Mouse (Mus musculus) neural tube, embryonic 10.5 days (tissue): Measurements from ENCODE around the gene Cd320.
"Not testable (repeated sequence)": the region's sequence is repeated elsewhere in the genome, so short reads cannot be mapped to it uniquely, and the experiment has no call there.

Experiments
- DNase-seq: peaks from one replicate; pipeline ENCODE4 v3.0.0-alpha.2; 2017; ENCODE audit warnings: low spot score; ENCODE audit errors: extremely low spot score

Gene Cd320

GRCm38 (mm10) chr17:33842966-33843795, at the start of gene Cd320:
Cd320 (plus strand) TSS chr17:33843091.
- peak; percentile 93 for DNase-seq

- DNase-seq = no peak
Measured at GRCm38 (mm10) chr17:33798306-33798705, 44.6 kb upstream of the Cd320 start.

- no peak for DNase-seq
Measured at GRCm38 (mm10) chr17:33799277-33799676, 43.6 kb upstream of the Cd320 start.

GRCm38 (mm10) chr17:33802221-33802620, 40.7 kb upstream of the Cd320 start:
- no peak for DNase-seq

- DNase-seq = no peak
Measured at GRCm38 (mm10) chr17:33804205-33804604, 38.7 kb upstream of the Cd320 start.

GRCm38 (mm10) chr17:33804745-33805144, 38.1 kb upstream of the Cd320 start:
- no peak for DNase-seq

DNA sequence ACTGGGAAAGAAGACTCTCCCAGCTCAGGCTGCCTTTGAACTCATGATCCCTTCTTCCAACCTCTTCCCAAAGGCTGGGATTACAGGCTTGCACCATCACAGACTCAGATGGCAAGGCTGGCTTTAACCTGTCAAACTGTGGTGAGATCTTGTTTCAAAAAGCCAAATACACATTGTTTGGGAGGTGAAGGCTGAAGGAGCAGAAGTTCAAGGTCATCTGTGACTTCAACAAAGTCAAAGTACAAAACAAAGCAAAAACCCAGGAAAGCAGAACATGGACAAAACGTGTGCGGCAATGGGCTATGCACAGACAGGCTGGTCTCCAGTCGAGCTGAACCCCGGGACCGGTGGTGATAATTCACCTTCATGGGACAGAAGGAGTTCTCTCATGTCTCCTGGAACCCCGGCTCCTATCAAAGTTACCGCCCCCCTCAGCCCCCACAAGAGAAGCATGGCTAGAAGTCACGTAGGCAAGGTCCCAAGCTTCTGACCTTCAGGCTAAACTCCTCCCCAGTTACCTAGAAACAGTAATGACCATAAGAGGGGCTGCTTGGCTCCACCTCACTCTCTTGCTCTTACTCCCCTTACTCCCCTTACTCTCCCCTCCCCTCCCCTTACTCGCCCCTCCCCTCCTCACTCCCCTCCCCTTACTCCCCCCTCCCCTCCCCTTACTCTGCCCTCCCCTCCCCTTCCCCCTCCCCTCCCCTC, 35.6 kb upstream of the Cd320 start:
- no peak for DNase-seq

- DNase-seq = no peak
Measured at GRCm38 (mm10) chr17:33808192-33808591, 34.7 kb upstream of the Cd320 start.

DNA sequence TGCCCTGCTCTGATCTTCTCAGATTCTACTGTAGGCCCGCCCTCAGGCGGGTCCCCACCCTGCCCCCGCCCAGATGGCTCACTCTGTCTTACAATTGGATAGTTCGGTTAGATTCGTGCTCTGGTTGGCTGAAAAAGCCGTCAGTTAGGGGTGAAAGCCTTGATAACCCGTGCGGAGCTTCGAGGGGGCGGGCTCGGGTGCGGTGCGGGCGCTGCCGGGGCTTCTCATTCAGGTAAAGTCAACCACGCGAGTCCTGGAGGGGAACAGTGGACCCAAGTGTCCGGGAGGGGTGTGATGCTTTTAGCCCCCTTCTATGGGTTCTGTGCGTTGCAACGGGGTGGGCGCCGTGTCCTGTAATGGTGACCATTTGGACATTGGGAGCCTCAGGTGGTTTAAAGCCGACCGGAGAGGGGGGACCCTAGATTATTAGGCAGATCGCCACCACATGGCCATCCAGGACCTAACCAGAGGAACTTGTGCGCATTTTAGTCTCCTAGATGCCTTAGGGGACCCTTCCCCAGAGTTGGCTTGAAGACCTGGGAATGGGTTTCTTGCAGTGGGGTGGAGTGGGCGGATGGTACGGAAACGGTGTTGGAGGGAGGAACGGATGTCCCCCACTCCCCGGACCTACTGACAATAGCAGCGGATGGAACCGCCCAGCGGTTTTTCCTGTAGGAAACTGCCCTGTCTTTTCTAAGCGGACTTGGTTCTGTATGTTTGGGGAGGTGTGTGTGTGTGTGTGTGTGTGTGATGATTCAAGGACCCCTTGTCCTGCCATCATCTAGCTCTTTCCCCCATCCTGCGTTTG, 32.4 kb upstream of the Cd320 start, which contains the start of gene Kank3:
Gene Kank3 (plus strand): TSS at position 186 of the 808 bp plus-strand sequence.
- DNase-seq = peak; percentile 89

DNA sequence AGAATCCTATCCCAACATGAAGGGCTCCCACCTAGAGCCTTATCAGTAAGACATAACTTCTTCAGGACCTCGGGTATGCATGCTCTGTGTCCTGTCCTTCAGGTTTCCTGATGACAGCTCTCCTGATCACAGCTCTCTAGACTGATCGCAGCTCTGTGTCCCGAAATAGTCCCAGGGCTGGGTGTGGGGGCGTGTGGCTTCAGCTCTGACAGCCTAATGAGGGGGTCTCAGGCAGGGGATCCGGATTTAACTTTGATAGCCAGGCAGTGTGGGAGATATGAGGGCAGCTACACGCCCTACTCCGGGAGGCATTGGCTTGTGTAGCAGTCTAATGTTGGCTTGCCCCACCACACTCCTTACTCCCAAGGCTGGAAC, 31.8 kb upstream of the Cd320 start:
- peak; percentile 33 for DNase-seq

DNA sequence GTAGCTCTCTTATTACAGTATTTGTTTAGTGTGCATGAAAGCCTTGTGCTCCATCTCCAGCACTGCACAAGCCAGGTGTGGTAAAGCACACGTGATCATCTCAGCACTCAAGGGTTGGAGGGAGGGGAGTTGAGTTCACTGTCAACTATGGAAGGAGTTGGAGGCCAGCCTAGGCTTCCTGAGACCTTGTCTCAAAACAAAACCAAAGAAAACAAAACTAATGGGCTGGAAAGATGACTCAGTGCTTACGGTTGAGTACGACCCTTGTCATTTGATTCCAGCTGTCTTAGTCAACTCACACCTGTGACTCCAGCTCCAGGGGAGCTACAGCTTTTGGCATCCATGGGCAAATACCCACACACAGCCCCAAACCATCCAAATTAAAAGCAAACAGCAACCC, 30.4 kb upstream of the Cd320 start:
- DNase-seq = no peak

DNA sequence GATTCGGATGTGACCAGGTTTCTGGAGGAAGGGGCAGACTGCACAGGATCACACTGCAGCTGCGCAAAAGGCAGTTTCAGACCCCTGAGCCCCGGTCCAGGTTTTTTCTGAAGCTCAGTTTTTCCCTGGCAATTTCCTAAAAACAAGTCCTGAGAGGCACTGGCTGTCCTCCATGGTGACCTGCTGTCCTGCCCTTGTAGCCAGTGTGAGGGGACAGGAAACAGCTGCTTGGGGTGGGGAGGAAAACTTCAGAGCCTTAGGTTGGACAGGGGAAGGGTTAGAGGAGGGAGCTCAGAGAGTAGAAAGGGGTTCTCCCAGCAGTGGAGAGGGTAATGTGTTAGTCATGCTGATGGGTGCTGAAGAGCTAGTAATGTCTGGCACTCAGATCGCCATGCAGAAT, 29.9 kb upstream of the Cd320 start:
- DNase-seq = no peak

GRCm38 (mm10) chr17:33815399-33815798, 27.5 kb upstream of the Cd320 start:
- DNase-seq = no peak

- no peak for DNase-seq
Measured at GRCm38 (mm10) chr17:33816612-33817011, 26.3 kb upstream of the Cd320 start.

- peak; percentile 94 for DNase-seq
Measured at GRCm38 (mm10) chr17:33817184-33817968, 25.5 kb upstream of the Cd320 start.

DNA sequence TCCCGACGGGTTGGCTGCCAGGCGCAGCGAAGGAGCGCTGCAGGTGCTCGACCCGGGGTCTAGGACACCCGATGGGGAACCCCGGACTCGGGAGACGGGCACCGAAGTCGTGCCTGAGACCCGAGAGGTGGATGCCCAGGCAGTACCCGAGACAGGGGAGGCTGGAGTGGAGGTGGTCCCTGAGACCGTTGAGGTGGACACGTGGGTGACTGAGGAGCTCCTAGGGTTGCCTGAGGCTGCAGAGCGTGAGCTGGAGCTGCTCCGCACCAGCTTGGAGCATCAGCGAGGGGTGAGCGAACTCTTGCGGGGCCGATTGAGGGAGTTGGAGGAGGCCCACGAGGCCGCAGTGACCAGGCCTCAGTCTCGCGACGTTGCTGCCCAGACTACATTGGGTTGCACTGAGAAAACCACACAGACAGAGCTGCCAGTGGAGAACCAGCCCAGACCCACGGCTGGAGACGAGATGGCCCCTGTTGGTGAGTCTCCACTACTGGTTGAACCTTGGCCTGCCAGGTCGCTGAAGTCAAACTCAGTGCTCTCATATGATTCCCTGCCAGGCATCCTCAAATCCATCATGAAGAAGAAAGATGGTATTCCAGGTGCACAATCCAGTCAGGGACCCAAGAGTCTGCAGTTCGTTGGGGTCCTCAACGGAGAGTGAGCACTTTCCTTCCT, 24.8 kb upstream of the Cd320 start:
- DNase-seq = no peak

DNA sequence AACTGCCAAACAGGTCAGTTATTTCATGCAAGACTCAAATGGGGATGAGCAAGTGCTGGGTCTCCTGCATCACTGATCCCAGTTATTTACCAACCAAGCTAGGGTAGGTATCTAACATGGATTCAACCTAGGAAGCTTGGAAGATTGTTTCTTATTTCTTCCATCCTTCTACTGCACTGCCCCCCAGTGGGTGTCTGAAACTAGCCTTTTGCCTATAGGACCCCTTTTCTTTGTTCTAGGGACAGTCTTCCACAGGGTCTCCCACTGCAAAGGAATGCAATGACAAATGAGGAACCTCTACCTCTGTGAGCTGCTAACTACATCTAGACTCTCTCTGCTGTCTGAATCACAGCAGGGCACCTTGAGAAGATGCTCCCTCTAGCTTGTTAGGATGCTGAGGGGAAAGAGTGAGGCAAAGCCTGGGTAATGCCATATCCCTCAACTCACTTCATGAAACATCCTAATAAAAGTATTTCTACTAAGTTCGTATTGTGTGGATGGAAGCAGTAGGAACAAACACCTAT, 20.4 kb upstream of the Cd320 start:
- DNase-seq = no peak

DNA sequence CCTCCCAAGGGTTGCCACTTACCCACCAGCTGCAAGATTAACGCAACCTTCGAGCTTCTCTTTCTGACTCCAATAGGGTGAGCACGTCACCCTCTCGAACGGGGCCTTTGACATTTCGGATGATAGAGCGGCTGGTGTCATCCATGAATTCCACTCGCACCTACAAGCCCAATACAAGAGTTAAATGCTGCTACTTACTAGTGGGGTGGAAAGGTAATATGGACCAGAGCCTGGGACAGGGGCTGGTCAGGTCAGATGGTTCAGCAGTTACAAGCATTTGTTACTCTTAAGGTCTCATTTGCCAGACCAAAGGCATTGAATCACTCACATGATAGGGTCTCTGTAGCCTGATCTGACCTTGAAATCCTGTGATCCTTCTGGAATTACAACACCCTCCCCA, 19.7 kb upstream of the Cd320 start:
- not testable (repeated sequence) for DNase-seq

DNA sequence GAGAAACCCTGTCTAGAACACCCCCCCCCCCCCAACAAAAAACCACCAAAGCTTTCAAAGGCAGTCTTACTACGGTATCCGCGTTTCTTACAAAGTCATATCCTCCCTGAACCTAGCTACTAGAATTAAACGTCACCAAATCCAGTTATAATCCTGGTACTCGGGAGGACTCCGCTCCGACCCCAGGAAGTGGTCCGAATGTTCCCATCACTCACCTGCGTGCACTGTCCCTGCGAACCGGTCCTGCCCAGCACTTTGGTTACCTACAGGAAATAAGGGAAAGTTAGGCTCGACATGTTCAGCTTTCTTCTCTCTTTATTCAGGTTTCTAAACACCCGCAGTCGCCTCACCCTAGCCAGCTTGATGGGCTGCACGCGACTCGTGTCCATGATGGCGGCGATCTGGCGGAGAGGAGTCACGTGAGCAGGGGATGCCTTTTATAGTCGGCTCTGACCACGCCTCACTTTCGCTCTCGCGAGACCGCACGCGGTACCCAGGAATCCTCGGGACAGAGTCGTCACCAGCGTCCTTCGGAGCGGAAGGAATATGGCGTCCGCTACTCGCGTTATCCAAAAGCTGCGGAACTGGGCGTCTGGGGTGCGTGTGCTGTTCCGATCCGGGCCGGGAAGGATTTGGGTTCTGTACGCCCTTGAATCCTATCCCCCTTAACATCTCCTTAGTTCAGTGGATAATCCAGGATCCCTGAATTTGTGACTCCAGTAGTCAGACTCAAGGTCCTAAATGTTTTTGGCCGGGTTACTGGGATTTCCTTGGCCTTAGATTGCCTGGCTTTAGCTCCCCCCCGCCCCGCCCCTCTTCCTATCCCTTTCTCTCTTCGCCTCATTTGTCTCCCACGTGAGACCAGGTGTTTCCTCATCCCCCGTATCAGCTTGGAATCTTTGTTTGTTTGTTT, 18.6 kb upstream of the Cd320 start, which contains the start of the genes Rps28 and Ndufa7:
Gene Rps28 (minus strand): TSS at position 479 of the 913 bp plus-strand sequence.
Gene Ndufa7 (plus strand): TSS at position 489 of the 913 bp plus-strand sequence.
- peak; percentile 98 for DNase-seq
